Mouse (Mus musculus) heart, postnatal 0 days (tissue): ENCODE measurements around the gene Skil.

Experiments
- CTCF ChIP-seq: IDR thresholded peaks from 2 replicates; pipeline ENCODE4 v1.5.1; 2016; ENCODE audit warnings: antibody characterized with exemption, control low read depth, low read depth
- EP300 ChIP-seq: IDR thresholded peaks from 2 replicates; pipeline ENCODE4 v1.6.1; 2016; ENCODE audit warnings: antibody characterized with exemption, low read depth

- no peak for TF ChIP-seq CTCF
- TF ChIP-seq EP300: no peak
Observed at GRCm38 (mm10) chr3:31162860-31163259, 68.0 kb downstream of the Skil start.
